Mouse (Mus musculus) layer of hippocampus, adult 9-10 months (tissue): ENCODE measurements around the gene Cep95.
"Not testable (repeated sequence)": the region's sequence is repeated elsewhere in the genome, so short reads cannot be mapped to it uniquely, and the experiment has no call there.

ENCODE experiments used
- DNase-seq: peaks from one replicate; pipeline ENCODE4 v3.0.0; 2022; ENCODE audit warnings: low spot score

Gene Cep95

DNA sequence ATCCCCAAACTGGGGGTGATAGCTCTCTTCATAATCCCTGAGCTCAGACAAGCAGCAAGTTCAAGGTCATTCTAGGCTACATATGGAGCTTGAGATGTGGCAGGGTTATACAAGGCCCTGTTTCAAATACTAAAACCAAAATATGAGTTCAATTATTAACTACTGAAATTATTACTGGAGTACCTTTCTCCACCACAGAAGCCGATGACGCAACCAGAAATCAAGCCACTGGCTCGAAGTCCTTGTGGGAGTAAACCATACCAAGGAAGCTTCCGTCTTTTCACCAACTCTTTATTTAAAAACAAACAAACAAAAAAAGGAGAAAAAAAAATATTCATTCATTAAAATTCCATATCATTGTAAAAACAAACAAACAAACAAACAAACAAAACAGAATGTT is 12.1 kb upstream of the Cep95 start:
- DNase-seq: no peak

DNA sequence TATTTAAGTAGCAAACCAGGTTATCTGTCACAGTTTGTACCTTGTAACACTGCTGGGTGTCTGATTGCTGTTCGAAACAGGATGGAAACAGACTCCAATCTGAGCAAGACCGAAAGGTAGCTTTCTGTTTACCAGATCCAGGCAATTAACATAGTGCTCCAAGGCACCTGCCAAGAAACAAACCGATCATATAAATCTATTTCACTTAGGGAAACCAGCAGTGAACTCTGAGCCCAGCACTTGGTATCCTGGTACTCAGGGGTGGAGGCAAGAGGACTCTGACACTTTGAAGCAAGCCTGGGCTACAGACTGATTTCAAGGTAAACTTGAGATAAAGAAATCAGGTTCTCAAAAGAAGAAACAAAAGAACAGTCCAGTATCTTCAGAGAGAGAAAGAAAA is 11.7 kb upstream of the Cep95 start:
- no peak for DNase-seq

DNA sequence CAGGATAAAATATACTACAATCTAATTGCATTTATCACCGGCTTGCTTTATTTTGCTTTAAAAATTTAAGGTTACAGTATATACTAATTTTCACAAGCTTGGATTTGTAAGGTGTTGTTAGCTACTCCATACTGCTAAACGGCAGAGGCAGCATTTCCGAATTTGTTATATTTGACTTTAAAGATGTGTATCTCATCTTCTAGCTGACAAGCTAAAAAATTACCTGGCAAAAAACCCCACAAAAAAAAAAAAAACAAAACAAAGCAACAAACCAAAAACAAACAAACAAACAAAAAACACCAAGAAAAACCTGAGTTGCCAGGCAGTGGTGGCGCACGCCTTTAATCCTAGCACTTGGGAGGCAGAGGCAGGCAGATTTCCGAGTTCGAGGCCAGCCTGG is 10.9 kb upstream of the Cep95 start:
- no peak for DNase-seq

DNA sequence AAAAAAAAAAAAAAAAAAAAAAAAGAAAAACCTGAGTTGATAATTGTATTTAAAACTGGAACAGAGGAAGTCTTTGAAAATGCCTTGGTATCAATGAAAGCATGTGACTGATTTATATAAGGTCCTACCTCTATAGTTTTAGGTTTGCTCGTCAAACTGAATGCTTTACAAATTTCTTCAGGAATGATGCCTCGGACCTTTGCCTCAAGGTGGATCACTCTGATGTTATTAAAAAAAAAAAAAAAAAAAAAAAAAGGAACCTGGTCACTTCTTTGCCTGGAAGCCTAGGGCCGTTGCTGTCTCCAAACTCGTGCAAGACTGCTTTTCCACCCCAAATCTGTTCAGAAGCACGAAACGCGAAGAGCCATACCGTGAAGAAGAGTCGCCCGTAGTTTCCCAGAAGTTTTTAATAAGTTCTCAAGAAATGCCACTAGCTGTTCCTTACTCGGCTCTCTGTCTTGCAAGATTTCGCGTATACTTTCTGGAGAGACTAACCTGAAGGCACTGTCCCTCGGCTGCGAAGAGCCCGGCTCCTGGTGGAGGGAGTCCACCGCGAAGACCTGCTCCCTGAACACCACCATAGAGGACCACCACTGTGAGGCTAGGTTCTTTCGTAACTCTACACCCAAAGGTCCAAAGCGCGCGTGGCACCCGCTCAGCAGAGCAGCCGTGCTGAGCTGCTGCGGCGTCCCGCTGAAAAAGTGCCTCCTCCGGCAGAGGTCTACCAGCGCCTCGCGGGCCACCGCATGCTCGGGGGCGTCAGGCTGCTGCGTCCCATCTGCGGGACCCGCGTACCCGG is 10.3 kb upstream of the Cep95 start:
- DNase-seq: no peak

DNA sequence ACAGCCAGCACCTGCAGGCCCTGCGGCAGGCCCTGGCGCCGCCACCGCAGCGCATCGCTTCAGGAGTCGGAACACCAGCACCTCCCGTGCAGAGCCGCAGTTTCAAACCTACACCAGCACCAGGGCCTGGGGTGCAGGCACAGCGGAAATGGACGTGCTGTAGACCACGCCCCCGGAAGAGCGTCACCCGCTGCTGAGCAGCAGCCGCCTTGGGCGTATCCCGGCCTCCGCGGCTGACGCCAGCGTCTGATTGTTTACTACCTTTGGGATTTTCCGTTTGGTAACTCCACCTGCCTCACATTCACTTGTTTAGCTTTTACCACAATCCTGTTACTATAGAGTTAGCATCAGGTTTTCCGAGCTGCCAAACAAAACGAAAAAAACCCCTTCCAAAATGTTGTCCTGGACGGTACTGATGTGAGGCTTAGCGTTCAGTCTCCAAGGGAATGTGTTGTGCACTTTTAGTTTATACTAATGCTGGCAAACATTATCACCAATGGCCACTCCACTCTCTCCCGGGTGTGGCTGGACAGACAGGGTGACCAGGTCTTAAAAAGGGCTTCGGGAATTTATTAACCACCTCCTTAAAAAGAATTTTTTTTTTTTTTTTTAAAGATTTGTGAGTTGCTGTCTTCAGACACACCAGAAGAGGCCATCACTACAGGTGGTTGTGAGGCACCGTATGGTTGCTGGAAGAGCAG is 9.5 kb upstream of the Cep95 start, which contains the start of gene Polg2:
Polg2 (minus strand) TSS at position 150 of the 701 bp plus-strand sequence.
- DNase-seq: peak; percentile 75

DNA sequence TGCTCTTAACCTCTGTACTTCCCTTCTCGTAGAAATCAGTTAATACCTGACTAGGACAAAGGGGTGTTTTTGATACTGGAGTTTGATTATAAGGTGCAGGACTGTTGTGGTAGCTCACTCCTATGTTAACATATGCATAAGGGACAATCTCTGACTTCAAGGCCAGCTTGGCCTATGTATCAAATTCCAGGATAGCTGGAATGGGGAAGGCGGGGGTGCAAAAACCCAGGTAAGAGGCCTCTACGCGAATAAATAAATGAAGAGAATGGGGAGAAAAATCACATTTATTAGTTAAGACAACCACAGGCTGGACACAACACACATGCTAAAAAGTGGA is 9.0 kb upstream of the Cep95 start:
- no peak for DNase-seq

DNA sequence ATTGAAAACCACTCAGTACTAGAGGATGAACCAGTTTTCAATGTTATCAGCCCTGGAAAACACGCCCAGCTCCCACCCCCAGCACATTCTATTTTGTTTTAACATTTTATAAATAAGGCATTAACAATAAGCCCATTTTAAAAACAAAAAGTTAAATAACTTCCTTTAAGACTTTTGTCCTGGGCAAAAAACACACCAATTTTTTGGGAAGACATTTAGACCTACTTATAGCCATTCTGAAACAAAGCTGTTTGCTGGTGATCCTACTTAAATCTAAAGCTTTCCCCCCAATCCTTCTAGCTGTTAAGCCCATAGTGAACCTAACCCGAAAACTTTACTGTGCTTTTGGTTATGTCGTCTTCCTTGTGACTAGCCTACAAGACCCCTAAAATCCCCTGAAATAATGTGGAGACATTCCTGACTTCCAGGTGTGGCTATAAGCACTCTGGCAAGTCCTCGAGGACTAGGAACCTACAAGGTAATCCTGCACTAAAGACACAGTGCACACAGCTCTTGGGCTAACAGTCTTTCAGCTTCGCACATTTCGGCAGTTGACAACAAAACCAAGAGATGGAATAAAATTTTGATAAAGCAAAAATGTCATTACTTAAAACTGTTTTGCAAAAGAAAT is 8.3 kb upstream of the Cep95 start:
- no peak for DNase-seq

DNA sequence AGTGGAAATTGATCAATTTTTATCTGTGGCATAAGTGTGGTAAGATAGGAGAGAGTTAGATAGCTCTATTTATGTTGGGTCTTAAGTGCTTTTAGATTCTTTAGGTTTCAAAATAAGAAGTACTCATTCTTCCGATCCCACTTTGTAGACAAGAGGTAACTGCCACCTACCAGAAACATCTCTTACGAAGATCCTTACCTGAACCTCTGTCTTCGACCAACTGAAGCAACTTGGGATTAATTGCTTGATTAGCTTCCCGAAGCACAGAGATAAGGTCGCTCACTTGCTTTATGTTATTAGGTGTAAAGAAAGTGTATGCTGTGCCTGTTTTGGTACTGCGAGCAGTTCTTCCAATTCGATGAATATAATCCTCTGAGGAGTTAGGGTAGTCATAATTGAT is 6.8 kb upstream of the Cep95 start:
- DNase-seq: not testable (repeated sequence)

DNA sequence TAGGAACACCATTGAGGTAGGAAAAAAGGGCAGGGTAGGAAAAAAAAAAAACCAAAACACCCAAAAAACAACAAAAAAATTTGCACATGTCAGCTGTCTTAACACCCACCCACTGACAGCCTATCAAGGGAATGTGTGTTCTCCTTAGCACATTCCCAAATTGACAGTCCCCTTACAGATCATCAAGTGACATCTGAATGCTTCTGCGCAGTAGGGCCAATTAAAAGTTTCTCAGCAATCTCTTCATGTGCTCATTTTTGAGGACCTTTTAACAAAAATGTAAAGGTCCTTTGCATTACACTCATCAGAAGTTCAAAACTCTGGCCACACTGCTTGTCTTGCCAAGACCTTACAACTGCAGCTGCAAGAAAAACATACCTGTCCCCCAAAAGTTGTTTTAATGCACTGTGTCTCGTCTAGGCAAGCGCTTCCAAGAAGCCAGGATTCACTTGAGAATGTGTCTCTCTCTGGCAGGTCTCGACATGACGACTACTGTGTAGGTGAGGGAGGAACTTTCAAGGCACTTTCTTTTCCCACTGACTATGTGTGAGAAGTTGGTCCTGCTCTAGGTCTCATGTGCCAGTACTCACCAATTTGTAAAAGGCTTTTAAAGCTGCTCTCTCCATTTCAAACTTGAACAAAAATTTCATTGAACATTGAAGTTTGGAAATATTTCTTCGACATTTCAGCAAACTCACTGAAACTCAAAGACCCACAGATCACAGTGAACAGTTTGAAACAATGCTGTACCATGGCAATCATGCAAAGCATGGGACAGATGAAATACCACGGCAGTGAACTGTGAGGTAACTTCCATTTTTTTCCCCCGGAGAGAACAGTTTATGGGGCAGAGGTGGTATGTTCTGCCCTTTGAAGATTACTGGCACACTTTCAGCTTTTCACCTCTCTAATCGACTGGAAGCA is 5.9 kb upstream of the Cep95 start:
- DNase-seq: no peak

DNA sequence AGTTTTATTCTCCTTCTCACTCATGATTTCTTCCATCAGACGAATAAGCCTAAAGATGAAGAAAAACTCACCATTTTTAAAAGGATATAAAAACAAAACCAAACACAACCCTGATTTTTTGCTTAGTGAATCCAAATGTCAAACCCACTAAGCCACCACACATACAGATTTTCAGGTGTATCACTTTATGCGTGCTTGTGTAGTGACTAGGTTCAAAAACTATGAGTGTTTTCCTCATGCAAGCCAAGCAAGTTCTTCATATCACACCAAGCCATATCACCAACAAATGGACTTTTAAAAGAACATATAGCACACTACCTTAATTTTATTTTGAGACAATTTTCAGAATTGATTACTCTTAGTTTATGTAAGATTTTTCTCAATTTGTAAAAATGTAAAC is 4.6 kb upstream of the Cep95 start:
- no peak for DNase-seq

DNA sequence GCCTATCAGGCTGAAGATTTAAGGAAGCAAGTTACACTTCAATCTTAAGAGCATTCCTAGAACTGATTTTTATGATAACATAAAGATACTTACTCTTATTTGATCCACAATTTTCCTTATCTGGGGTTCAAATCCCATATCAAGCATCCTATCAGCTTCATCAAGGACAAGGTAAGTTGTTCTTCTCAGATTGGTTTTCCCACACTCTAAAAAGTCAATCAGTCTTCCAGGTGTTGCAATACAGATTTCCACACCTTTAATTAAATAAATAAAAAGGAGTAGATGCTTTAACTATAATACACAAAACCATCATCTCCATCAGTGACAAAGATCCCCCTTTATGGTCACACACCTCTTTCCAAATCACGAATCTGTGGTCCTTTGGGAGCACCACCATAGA is 4.0 kb upstream of the Cep95 start:
- DNase-seq: no peak

DNA sequence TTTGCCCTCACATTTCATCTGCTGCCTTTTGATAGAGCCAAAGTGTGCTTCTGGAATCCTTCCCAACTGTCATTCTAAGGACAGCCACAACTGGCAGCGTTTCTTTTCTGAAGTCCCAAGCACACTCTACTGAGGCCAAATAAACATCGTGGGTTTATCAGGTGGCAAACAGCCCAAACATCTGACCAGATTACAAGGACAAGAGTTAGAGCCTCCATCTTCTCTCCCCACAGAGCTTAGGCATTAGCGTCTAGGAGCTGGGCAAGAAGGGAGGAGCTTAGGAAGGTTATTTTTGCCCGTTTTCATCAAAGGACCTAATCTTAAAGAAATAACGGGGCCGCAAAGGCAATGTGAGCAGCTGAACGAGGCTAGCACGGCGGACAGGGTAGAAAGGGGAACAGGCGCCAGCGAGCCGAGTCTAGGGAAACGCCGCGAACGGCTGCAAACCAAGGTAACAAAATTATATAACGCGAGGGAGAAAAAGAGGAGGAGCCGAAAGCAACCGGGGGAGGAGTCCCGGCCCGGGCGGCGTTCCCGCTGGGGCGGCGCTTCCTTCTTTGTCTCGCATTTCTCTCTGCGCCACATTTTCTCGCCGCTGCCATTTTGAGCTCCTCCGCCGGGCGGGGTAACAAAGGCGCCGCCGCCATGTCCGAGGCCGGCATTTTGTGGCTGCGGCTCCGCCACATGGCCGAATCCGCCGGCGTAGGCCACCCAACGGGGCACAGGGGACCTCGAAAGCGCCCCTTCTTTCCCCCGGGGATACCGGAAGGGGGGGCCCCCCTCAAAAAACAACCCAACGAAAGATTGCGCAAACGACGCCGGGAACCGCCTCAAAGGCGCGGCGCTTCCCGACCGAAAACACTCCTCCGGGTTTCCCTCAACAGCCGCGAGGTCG is 1.7 kb upstream of the Cep95 start:
- peak; percentile 79 for DNase-seq

DNA sequence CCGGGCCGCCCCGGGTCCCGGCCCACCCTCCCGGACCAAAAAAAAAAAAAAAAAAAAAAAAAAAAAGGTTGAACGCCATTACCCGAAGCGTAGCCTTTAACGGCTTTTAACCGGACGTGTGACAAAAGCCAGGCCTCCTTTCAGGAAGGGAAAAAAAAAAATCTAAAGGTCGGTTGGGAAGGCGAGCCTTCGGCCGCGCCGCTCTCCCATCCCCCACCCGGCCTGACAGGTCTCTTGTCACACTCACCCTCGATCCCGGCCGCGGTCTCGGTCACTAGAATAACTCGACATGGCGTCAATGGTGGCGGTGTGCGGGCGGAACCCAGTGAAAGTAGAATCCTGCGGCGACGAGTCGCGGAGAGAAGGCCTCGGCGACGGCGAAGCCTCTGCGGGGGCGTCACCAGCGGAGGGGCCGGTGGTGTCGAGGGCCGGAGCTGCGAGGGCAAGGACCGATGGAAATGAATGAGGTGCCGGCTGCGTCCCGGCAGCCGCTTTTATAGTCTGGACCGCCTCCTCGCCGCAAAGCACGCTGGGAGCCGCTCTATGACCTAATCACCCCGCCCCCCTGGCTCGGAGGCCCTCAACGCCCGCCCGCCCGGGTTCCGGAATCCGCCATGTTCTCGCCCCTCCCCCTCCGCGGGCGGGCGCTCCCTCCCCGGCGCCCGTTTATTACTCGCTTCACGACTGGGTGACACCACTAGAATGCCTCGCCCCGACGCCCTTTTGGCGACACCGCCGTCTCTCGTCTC is 852 bp upstream of the Cep95 start:
- peak; percentile 97 for DNase-seq

DNA sequence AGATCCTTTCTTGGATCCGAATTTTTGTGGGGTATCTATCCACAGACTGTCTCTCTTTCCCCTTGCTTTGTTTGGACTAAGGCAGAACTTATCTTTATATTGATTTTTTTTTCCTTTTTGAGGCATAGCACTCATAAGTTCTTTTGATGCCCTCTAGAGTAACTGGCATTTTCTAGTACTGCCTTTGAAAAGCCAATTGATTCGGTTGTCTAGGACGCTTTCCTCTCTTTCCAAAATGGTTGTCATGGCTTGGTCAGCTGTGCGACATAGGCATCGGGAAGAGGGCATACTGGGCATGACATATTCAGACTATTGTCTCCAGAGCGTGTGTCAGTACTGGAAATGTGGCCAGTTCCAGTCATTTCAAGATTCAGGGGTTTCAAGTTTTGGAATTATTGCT is 597 bp downstream of the Cep95 start:
- no peak for DNase-seq

DNA sequence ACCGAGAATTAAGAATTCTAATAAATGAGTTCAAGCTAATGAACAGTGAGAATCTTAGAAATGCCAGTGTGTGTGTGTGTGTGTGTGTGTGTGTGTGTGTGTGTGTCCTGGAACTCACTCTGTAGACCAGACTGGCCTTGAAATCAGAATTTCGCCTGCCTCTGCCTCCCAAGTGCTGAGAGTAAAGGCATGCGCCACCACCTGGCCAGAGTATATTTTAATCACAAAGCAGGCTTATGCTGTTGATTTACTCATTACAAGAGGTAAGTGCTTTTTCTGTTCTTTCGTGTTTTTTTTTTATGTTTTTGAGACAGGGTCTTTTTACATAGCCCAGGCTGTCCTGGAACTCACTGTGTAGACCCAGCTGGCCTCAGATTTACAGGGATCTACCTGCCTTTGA is 4.8 kb downstream of the Cep95 start:
- DNase-seq: no peak

DNA sequence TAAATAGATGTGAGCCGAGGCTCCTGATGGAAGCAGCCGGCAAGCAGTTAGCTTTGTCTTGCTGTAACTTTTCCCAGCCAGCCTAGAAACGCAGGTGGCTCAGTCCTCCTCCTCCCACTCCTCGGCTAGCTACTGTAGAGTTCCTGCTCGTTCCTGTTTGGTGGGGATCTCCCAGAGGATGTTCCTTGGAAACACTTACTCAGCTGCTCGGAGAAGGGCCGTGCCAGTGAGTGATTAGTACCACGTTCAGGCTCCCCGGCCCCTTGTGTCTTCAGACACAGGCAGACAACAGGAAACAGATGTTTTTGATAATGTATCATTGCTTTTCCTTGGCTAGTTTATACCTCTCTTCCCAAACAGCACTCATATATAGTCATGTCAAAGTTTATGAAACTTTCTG is 6.6 kb downstream of the Cep95 start:
- DNase-seq: no peak

DNA sequence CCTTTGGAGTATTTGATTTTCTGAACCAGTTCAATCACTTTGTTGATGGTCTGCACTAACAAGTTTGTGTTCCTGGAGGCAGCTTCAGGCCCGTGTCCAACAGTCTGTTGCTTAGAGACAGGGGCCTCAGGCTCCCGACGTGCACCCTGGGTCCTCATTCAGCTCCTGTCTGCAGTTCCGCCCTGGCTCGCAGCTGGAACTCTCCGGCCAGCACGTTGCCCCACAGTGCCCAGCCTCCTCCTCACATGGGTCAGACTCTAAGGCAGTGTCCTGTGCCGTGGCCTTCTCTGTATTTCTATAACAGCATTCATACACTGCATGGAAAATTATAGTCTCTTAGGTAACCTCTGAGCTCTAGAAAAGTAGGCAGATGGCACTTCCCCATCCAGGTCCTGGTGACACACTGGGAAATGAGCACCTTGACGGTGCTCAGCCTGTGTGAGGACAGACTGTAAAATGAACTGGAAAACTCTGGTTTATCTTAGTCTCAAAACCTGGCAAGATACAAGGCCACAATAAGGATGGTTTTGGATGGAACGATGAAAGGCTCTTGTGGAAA is 13.1 kb downstream of the Cep95 start:
- no peak for DNase-seq

DNA sequence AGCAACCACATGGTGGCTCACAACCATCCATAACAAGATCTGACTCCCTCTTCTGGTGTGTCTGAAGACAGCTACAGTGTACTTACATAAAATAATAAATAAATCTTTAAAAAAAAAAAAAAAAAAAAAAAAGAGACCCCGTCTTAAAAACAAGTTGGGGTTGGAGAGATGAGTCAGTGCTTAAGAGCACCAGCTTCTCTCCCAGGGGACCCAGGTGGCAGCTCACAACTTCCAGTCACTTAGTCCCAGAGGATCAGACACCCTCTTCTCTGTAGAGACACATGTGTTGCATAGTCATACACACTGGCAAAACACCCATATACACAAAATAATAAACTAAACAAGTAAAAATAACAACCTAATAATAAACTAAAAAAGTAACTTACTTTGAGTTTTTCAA is 18.4 kb downstream of the Cep95 start:
- not testable (repeated sequence) for DNase-seq

DNA sequence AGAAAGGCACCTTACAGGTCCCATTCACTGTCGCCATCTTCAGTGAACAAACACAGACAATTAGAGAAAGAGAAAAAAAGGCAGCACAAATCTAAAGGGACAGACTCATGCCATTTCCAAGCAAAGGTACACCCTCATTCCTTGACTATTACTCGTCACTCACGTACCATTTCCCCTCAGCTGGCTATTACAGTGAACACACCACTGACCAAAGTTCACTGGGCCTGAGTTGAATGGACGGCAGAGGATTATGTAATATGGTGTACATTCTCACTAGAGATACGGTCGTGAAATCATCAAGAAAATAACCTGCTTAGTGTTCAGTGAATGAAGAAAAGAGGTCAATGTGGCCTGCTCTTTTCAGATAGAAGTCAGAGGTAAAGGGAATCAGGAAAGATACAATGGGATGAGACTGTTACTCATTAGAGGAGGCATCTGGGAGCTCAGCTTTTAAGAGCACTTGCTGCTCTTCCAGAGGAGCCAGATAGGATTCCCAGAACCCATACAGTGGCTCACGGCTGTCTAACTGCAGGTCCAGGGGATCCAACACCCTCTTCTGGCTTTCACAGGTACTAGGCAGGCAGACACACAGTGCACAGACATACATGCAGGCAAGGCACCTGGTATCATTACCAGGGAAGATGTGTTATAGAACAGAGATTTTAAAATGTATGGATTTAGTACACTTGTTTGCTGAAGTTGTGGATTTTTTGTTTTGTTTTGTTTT is 23.5 kb downstream of the Cep95 start:
- no peak for DNase-seq
